Mouse (Mus musculus) bone marrow macrophage, adult 2 months (primary cell): Measurements from ENCODE around the gene Dpp6. TPM values are rescaled to one million over a fixed set of nuclear protein-coding genes. Genes with fewer than 3 reads are reported as not detected.
A peak's percentile ranks its signal among the peaks of the same experiment; 100 is the strongest.

Experiments
- H3K27ac ChIP-seq: 2 replicates; pipeline ENCODE4 v1.5.1; 2012; ENCODE audit warnings: low read depth, low read length; ENCODE audit not compliant: insufficient read depth
- H3K4me1 ChIP-seq: 2 replicates; pipeline ENCODE4 v1.6.1; 2012; ENCODE audit warnings: low read length; ENCODE audit not compliant: control insufficient read depth, insufficient read depth
- H3K4me3 ChIP-seq: 2 replicates; pipeline ENCODE4 v1.5.1; 2012; ENCODE audit warnings: mild to moderate bottlenecking, low read length, moderate library complexity; ENCODE audit not compliant: insufficient read depth
- CTCF ChIP-seq: IDR thresholded peaks from 2 replicates; pipeline ENCODE4 v1.5.1; 2012; ENCODE audit warnings: low read depth, mild to moderate bottlenecking, low read length, moderate library complexity
- POLR2A ChIP-seq: IDR thresholded peaks from 2 replicates; pipeline ENCODE4 v1.6.1; 2012; ENCODE audit warnings: mild to moderate bottlenecking, low read depth, low read length, borderline replicate concordance
- polyA plus RNA-seq: library from polyadenylated mRNA; stranded (reverse); fragments of >200 nt; gene quantifications from 2 replicates; pipeline ENCODE4 v1.2.4, GENCODE M21; 2012; ENCODE audit not compliant: missing spikeins, insufficient read depth, insufficient read length

Gene Dpp6
- polyA plus RNA-seq, 1 experiment = not detected

GRCm38 (mm10) chr5:27184963-27185362 lies 368.0 kb downstream of the Dpp6 start:
- peaks cover 27% of the 10 kb centered on the region for H3K4me1 ChIP-seq
- H3K27ac ChIP-seq = peak overlapping the region; percentile 48
- no peak for TF ChIP-seq POLR2A
- no peak for TF ChIP-seq CTCF
- H3K4me3 ChIP-seq = no peak overlapping the region

- peaks cover 17% of the 10 kb centered on the region for H3K4me1 ChIP-seq
- no peak overlapping the region for H3K4me3 ChIP-seq
- TF ChIP-seq POLR2A = no peak
- no peak overlapping the region for H3K27ac ChIP-seq
Measured at GRCm38 (mm10) chr5:27191242-27191969, 374.4 kb downstream of the Dpp6 start.

DNA sequence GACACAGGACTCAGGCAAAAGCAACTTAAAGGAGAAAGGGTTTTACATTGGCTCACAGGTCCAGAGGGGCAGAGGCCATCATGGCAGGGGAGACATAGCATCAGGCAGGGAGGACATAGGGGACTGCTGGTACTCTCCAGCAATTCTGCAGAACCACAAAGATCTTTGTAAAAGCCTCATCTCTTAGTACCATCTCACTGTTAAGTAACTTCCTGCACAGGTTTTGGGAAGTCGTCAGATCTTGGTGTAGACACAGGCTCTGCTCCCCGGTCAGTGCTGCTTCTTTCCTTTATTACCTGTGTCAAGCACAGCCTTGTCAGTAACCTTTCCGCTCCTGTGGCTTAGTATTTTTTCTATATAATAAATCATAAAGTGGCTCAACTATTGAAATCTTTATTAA lies 377.2 kb downstream of the Dpp6 start:
- Histone ChIP-seq H3K4me3 (no peak overlapping the region), H3K4me1 (peaks cover 17% of the 10 kb centered on the region), H3K27ac (peak overlapping the region; percentile 68)
- TF ChIP-seq CTCF (no peak), POLR2A (no peak)

DNA sequence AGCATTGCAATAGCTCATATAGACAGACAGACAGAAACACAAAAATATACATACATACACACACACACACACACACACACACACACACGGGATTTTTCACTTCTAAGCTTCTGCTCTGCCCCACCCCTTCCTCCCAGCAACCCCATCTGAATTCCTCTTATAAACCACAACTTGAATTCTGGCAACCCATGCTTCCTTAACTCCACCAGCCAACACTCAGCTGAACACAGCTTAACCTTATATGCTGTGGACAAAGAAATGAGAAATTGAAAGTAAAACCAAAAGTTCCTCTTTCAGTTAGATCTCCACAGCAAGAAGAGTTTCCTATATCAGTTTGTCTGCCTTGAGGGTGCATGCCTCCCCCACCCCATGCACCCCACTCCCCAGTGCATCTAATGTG lies 378.0 kb downstream of the Dpp6 start:
- Histone ChIP-seq H3K4me3 (no peak overlapping the region; the same call in 1 of the 2 replicates), H3K27ac (peak overlapping the region; percentile 73), H3K4me1 (peaks cover 17% of the 10 kb centered on the region)
- TF ChIP-seq POLR2A = no peak
- TF ChIP-seq CTCF = no peak

DNA sequence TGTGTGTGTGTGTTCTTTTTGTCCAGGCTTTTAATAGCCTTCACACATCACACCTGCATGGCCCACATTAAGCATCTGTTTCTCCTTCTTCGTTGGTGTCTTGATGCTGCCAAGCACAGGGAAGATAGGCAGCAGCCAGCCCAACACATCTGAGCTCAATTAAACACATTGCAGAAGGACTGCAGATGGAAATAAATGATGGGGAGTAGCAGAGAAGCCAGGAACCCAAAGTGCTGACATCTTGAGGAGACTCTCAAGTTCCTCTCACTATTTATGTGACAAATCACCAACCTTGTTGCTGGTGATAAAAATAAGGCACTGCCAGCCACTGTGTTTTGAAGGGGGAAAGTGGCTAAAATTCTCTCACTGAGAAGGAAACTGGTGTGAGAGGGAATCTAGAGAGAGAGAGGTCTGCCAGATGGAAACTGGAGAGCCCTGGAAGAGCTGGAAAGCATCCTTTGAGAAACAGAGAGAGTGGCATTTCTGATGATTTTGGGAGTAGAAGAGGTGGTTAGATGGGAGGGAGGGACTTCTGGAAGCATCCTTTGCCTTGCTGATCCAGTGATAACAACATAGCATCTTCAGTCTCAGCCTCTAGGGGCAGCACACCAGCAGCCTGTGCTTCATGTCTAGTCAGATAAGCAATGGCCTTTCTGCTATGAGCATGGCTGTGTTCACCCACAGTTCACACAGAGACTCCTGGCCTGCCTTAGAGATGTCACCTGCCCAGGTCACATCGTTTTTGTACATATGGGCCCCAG lies 383.8 kb downstream of the Dpp6 start:
- TF ChIP-seq CTCF (no peak), POLR2A (no peak)
- H3K27ac ChIP-seq = no peak overlapping the region
- H3K4me1 ChIP-seq = peaks cover 3% of the 10 kb centered on the region; the same call in 1 of the 2 replicates
- no peak overlapping the region for H3K4me3 ChIP-seq

- H3K4me1 ChIP-seq = peaks cover 9% of the 10 kb centered on the region
- no peak overlapping the region for H3K4me3 ChIP-seq
- TF ChIP-seq CTCF = no peak
- no peak for TF ChIP-seq POLR2A
- no peak overlapping the region for H3K27ac ChIP-seq
Measured at GRCm38 (mm10) chr5:27203131-27203530, 386.1 kb downstream of the Dpp6 start.

GRCm38 (mm10) chr5:27204721-27205120 lies 387.7 kb downstream of the Dpp6 start:
- TF ChIP-seq CTCF = no peak
- TF ChIP-seq POLR2A = no peak
- Histone ChIP-seq H3K27ac (no peak overlapping the region), H3K4me1 (peaks cover 9% of the 10 kb centered on the region), H3K4me3 (no peak overlapping the region)

DNA sequence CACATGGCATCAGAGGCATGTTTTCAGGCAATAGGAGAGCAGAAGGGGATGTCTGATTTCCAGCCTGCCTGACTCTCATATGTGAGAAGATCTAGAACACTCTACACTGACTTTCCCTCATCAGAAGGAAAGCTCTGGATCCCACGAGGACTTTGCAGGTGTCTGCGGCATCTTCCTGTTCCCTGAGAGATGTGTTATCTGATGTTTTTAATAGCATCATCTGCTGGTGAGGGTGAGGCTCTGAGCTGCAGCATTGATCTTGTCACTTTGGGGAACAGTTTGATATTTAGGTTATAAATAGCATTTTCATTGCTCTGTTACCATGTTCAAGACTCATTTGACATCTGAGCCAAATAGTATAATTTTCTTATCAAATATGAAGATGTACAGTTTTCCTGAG lies 388.8 kb downstream of the Dpp6 start:
- no peak for TF ChIP-seq POLR2A
- no peak for TF ChIP-seq CTCF
- Histone ChIP-seq H3K4me3 (no peak overlapping the region), H3K27ac (peak overlapping the region; percentile 13; the same call in 1 of the 2 replicates), H3K4me1 (peaks cover 9% of the 10 kb centered on the region)

DNA sequence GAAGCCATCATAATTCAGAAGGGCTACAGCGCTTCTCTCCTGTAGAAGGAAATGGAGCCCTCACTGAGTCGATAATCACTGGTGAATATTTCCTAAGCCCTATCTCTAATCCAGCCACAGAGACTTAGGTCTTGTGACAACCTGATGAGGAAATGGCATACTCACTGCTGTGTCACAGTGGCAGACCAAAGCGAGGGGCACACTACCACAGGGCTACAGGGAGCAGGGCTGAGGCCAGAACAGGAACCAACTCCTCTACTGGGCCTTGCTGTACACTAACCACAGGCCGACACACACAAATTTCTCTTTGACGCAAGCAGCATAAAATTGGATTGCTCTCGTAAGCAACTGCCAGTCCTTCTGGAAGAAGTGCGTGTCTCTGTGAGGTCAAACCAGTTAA lies 389.2 kb downstream of the Dpp6 start:
- Histone ChIP-seq H3K4me3 (no peak overlapping the region), H3K27ac (peak overlapping the region; percentile 13; the same call in 1 of the 2 replicates), H3K4me1 (peaks cover 9% of the 10 kb centered on the region)
- TF ChIP-seq CTCF (no peak), POLR2A (no peak)

- TF ChIP-seq POLR2A (no peak), CTCF (no peak)
- Histone ChIP-seq H3K4me1 (no peaks in the 10 kb centered on the region), H3K27ac (no peak overlapping the region), H3K4me3 (no peak overlapping the region)
Measured at GRCm38 (mm10) chr5:27220116-27220515, 403.1 kb downstream of the Dpp6 start.
